Mouse (Mus musculus) cerebellum, adult 2 months (tissue): ENCODE measurements around the gene Zfp866.

Experiments
- CTCF ChIP-seq: fragments of 200-500 bp; IDR thresholded peaks from 2 replicates; pipeline ENCODE4 v1.5.1; 2011; ENCODE audit warnings: low read depth, mild to moderate bottlenecking, control low read depth, low read length, moderate library complexity, borderline replicate concordance; ENCODE audit not compliant: insufficient read depth
- POLR2A ChIP-seq: fragments of 200-500 bp; IDR thresholded peaks from 2 replicates; pipeline ENCODE4 v1.6.1; 2011; ENCODE audit warnings: low read length, control low read depth, borderline replicate concordance; ENCODE audit not compliant: insufficient read depth

DNA sequence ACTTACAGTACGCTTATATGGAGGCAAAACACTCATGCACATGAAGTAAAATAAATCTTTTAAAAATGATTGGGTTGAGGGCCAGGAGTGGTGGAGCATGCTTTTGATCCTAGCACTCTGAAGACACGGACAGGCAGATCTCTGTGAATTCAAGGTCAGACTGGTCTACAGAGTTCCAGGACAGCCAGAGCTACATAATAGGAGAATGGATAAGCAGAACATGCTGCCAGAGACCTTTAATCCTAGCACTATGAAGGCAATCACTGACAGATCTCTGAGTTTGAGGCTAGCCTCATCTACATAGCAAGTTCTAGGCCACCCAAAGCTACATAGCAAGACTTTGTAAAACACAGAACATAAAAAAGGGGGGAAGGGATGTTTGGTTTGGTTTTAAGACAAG, 18.9 kb downstream of the Zfp866 start:
- no peak for TF ChIP-seq POLR2A
- no peak for TF ChIP-seq CTCF
